Mouse (Mus musculus) liver, adult 2 months (tissue): ENCODE results near the gene Acta2. TPM values are rescaled to one million over a fixed set of nuclear protein-coding genes. Genes with fewer than 3 reads are reported as not detected.

Experiments used
- DNase-seq: peaks from one replicate; pipeline ENCODE4 v3.0.0-alpha.2; 2011; ENCODE audit warnings: low read depth, low spot score; ENCODE audit errors: extremely low read depth
- H3K27ac ChIP-seq: fragments of 200-500 bp; replicated peaks from 2 replicates; pipeline ENCODE4 v1.5.1; 2012; ENCODE audit warnings: low read depth, mild to moderate bottlenecking, control low read depth, inconsistent platforms, low read length; ENCODE audit not compliant: insufficient read depth
- H3K27me3 ChIP-seq: fragments of 200-500 bp; 2 replicates; pipeline ENCODE4 v1.6.1; 2012; ENCODE audit warnings: mild to moderate bottlenecking, moderate library complexity, low read length, inconsistent platforms; ENCODE audit not compliant: control insufficient read depth, insufficient read depth
- H3K36me3 ChIP-seq: fragments of 200-500 bp; 2 replicates; pipeline ENCODE4 v1.6.1; 2012; ENCODE audit warnings: low read length, inconsistent platforms; ENCODE audit not compliant: control insufficient read depth, insufficient read depth
- H3K4me1 ChIP-seq: fragments of 200-500 bp; 2 replicates; pipeline ENCODE4 v1.6.1; 2011; ENCODE audit warnings: low read length; ENCODE audit not compliant: control insufficient read depth, insufficient read depth
- H3K4me3 ChIP-seq: fragments of 200-500 bp; 2 replicates; pipeline ENCODE4 v1.5.1; 2011; ENCODE audit warnings: low read depth, mild to moderate bottlenecking, control low read depth, low read length, moderate library complexity; ENCODE audit not compliant: insufficient read depth
- H3K79me2 ChIP-seq: fragments of 200-500 bp; 2 replicates; pipeline ENCODE4 v1.6.1; 2012; ENCODE audit warnings: inconsistent platforms, mild to moderate bottlenecking, low read length, moderate library complexity; ENCODE audit not compliant: control insufficient read depth, insufficient read depth
- H3K9ac ChIP-seq: fragments of 200-500 bp; 2 replicates; pipeline ENCODE4 v1.6.1; 2012; ENCODE audit warnings: low read depth, mild to moderate bottlenecking, control low read depth, inconsistent platforms, low read length
- CTCF ChIP-seq: fragments of 200-500 bp; IDR thresholded peaks from 2 replicates; pipeline ENCODE4 v1.5.1; 2011; ENCODE audit warnings: low read depth, low read length, control low read depth
- POLR2A ChIP-seq: fragments of 200-500 bp; IDR thresholded peaks from 2 replicates; pipeline ENCODE4 v1.6.1; 2011; ENCODE audit warnings: low read length, control low read depth; ENCODE audit not compliant: insufficient read depth; ENCODE audit errors: extremely low read depth
- WGBS: fragments of 180-500 bp; shearing (Covaris S2); methylation state at CpG from one replicate; pipeline ENCODE4 v1.1.7; 2018; 5-methylcytosine and 5-hydroxymethylcytosine counted together
- polyA plus RNA-seq: library from polyadenylated mRNA; depleted of rRNA; stranded (reverse); fragments of >200 nt; gene quantifications from 2 replicates; pipeline ENCODE4 v1.2.3, GENCODE M21; 2012
- total RNA-seq: library from RNA; depleted of rRNA; stranded (reverse); fragments of >200 nt; gene quantifications from 2 replicates; pipeline ENCODE4 v1.2.3, GENCODE M21; 2014

The Acta2 gene
- total and polyA plus RNA-seq, 2 experiments: 2.0 to 3.6 TPM

- no peaks in the 10 kb centered on the region for H3K4me1 ChIP-seq
- DNase-seq: no peak
- H3K36me3 ChIP-seq: no peaks in the 10 kb centered on the region
- no peak overlapping the region for H3K9ac ChIP-seq
- H3K4me3 ChIP-seq: no peak overlapping the region
- H3K27ac ChIP-seq: no peak overlapping the region
- no peaks in the 10 kb centered on the region; the same call in 1 of the 2 replicates for H3K27me3 ChIP-seq
- 53% methylated on average over 14 of the region's 14 CpGs for WGBS
- TF ChIP-seq CTCF: no peak
- TF ChIP-seq POLR2A: no peak
- H3K79me2 ChIP-seq: no peaks in the 10 kb centered on the region
These were observed 1.1 kb downstream of the Acta2 start for GRCm38 (mm10) chr19:34254101-34254879.

GRCm38 (mm10) chr19:34252450-34252849, 2.9 kb downstream of the Acta2 start:
- TF ChIP-seq CTCF: no peak
- TF ChIP-seq POLR2A: no peak
- H3K4me1 ChIP-seq: no peaks in the 10 kb centered on the region
- no peak overlapping the region for H3K4me3 ChIP-seq
- H3K36me3 ChIP-seq: no peaks in the 10 kb centered on the region
- H3K27ac ChIP-seq: no peak overlapping the region
- no peaks in the 10 kb centered on the region; the same call in 1 of the 2 replicates for H3K27me3 ChIP-seq
- 90% methylated on average over 9 of the region's 9 CpGs for WGBS
- H3K9ac ChIP-seq: no peak overlapping the region
- H3K79me2 ChIP-seq: no peaks in the 10 kb centered on the region
- DNase-seq: no peak

DNA sequence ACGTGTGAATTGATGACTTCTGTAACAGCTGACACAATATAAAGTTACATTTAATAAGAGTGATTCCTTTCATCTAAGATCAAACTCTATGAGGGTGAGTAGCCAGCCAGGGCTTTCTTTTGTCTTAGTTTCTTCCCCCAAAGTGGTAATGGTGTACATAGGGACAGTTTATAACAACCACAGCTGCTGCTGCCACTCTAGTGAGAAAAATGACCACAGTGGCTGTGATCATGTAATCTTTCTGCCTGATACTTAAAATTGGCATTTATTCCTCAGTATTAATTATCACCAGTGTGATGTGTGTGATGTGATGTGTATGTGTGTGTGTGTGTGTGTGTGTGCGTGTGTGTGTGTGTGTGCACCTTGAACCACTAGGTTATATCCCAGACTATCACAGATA, 3.5 kb downstream of the Acta2 start:
- H3K79me2 ChIP-seq: no peaks in the 10 kb centered on the region

DNA sequence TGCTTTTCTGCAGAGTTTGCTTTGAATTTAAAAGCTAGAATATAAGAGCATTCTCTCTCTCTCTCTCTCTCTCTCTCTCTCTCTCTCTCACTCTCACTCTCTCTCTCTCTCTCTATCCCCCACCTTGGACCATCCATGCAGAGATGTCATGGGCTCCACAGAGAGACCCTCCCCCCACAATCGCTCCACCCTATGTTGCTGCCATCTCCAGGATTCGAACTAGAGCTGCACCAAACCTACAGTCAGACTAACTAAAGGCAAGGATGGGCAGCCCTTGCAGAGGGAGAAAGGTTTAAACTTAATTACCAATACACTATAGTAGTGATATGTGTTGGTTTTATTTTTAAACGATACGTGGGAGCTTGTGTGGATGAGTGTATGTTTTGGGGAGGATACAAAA, 4.8 kb downstream of the Acta2 start:
- TF ChIP-seq CTCF: no peak
- no peak for TF ChIP-seq POLR2A
- WGBS: 84% methylated on average over 4 of the region's 4 CpGs
- Histone ChIP-seq H3K4me1 (no peaks in the 10 kb centered on the region), H3K4me3 (no peak overlapping the region), H3K27me3 (no peaks in the 10 kb centered on the region; the same call in 1 of the 2 replicates), H3K27ac (no peak overlapping the region), H3K79me2 (no peaks in the 10 kb centered on the region), H3K9ac (no peak overlapping the region), H3K36me3 (no peaks in the 10 kb centered on the region)
- DNase-seq: no peak

More for the DNA sequence above, 3.5 kb downstream of the Acta2 start:
- Histone ChIP-seq H3K4me1 (no peaks in the 10 kb centered on the region), H3K9ac (no peak overlapping the region), H3K27me3 (no peaks in the 10 kb centered on the region; the same call in 1 of the 2 replicates), H3K27ac (no peak overlapping the region), H3K36me3 (no peaks in the 10 kb centered on the region), H3K4me3 (no peak overlapping the region)
- DNase-seq: no peak
- 77% methylated on average over 2 of the region's 2 CpGs for WGBS
- TF ChIP-seq POLR2A (no peak), CTCF (no peak)

GRCm38 (mm10) chr19:34248558-34248957, 6.8 kb downstream of the Acta2 start:
- no peak overlapping the region for H3K27ac ChIP-seq
- TF ChIP-seq POLR2A (no peak), CTCF (no peak)
- H3K27me3 ChIP-seq: no peaks in the 10 kb centered on the region; the same call in 1 of the 2 replicates
- H3K4me1 ChIP-seq: no peaks in the 10 kb centered on the region
- H3K36me3 ChIP-seq: no peaks in the 10 kb centered on the region
- no peaks in the 10 kb centered on the region for H3K79me2 ChIP-seq
- no peak overlapping the region for H3K4me3 ChIP-seq
- peak; percentile 27 for DNase-seq
- 72% methylated on average over 5 of the region's 5 CpGs for WGBS
- no peak overlapping the region for H3K9ac ChIP-seq

DNA sequence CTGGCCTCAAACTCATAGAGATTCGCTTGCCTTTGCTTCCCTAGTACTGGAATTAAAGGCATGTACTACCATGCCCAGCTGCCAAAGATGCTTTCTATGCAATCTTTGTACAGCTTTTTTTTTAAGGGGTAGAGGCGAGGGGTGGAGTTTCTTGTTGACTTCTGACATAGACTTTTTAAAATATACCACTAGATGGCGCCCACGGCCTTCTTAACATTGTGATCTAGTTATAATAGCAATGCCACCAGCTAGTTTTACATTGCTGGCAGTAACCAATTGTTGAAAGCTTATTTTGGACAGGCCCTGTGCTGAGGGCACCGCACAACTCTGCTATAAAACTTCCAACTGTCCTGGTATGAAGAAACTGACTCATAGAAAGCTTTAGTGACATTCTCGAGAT, 11.3 kb downstream of the Acta2 start:
- no peaks in the 10 kb centered on the region for H3K36me3 ChIP-seq
- no peak overlapping the region for H3K9ac ChIP-seq
- no peaks in the 10 kb centered on the region for H3K27me3 ChIP-seq
- 12% methylated on average over 6 of the region's 6 CpGs for WGBS
- H3K27ac ChIP-seq: no peak overlapping the region
- peak; percentile 67 for DNase-seq
- no peaks in the 10 kb centered on the region for H3K79me2 ChIP-seq
- TF ChIP-seq POLR2A: no peak
- TF ChIP-seq CTCF: peak; percentile 32; the same call in 1 of the 2 replicates
- no peaks in the 10 kb centered on the region for H3K4me1 ChIP-seq
- 0 out of 2 replicates have a peak overlapping the region, but pooled peaks have one; percentile 20 for H3K4me3 ChIP-seq
